Mouse (Mus musculus) megakaryocyte progenitor cell, adult 5-6 weeks (primary cell): ENCODE results near the gene BC048679. TPM values are rescaled to one million over a fixed set of nuclear protein-coding genes. Genes with fewer than 3 reads are reported as not detected.
"Not testable (repeated sequence)": the region's sequence is repeated elsewhere in the genome, so short reads cannot be mapped to it uniquely, and the experiment has no call there.

Source experiments
- ATAC-seq: replicated peaks from 2 replicates; pipeline ENCODE4 v1.8.0; 2016; ENCODE audit warnings: mild to moderate bottlenecking, moderate TSS enrichment, inconsistent platforms; ENCODE audit not compliant: poor library complexity
- total RNA-seq, 2 experiments: library from RNA; stranded (forward) in 1 of 2; stranded (reverse) in 1 of 2; fragments of 157-497, 149-512 nt in 1 of 2; fragments of 200-1000 nt in 1 of 2; gene quantifications; 2 replicates each; pipeline versions ENCODE4 v1.2.3 to v1.2.4; 2015 to 2017

The BC048679 gene
- total RNA-seq, 2 experiments from 2014 or later = not detected

DNA sequence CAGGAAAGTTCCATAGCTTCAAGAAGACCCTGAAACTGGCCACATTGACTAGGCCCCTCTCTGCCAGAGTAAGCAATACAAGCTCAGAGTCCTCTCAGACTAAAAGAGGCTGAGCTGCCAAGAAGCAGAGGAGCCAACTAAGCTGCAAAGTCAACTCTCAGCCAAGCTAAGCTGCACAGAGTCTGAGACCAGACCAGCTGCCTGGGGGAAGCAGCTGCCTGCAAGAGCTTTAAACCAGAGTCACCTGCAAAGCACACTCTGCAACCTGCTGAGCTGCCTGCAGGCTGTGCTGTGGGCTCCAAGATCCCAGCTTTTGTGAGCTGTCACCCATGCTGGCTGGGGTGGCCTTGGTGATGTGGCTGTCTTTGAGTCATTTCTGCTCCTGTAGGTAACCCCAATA is 19.8 kb downstream of the BC048679 start:
- ATAC-seq = not testable (repeated sequence)

DNA sequence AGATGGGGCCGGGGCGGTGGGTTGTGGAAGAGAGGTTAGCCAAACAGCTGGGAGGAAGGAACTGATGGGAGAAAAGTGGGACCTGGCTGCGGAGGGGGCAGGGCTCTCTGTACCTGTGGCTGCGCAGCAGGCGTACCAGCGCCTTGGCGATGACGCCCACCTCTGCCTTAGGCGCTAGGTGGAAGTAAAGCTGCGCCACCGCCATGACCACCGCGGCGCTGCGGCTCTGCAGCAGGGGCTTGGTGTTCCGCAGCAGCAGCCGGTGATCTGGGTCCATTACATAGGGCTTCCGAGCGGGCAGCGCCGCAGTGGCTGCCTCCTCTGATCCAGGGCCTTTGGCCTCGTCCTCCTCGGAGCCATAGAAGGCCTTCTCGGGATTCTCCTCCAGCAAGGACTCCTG is 21.2 kb downstream of the BC048679 start:
- no peak for ATAC-seq

DNA sequence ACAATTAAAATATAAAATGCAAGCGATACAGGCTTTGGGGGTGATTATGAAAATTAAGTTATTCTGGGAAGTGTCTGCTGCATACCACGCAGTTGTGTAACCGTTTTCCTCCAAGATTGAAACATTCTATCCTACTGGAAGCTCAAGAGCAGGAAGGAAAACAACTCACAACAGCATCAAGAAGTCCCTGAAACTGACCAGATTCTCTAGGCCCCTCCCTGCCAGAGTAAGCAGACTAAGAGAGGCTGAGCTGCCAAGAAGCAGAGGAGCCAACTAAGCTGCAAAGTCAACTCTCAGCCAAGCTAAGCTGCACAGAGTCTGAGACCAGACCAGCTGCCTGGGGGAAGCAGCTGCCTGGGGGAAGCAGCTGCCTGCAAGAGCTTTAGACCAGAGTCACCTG is 22.9 kb downstream of the BC048679 start:
- ATAC-seq = no peak

DNA sequence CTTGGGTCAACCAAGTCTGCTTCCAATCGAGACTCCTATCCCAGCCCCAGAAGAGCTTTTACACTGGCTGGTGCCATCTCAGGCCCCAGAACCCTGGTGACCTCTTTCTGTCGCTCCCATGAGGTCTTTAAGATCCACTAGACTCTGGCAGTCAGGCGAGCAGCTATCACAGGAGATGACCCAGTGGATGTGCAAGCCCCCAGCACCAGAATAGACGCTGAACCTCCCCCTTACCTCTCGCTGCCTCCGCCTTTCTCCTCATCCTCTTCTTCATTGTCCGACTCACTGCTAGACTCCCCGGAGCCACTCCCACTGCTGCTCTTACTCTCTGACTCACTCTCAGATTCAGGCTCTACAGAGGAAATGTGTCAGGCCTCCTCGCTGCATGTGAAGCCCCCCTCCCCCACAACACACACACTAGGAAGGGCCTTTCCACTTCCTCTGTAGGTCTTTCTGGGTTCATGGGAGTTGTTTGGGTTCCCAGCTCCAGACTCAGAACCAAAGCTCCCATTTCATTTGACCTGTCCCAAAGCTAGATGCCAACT is 33.1 kb downstream of the BC048679 start:
- no peak for ATAC-seq

DNA sequence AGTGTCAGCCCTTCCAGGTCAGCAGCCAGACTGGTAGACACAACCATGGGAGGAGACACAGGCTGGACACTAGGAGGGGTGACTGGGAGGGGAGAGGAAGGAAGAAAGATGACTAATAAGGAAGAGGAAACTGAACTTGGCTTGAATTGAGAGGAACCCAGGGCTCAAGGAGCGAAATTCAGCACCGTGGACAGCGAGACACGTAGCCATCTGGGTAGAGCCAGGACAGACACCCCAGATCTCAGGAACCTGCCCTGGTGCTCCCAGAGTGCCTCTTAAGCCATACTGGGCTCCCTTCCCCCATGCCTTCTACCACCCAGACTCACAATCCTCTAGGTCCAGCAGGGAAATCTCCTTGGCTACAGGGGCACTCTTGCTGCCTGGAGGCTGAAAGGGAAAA is 34.0 kb downstream of the BC048679 start:
- peak; percentile 60 for ATAC-seq

DNA sequence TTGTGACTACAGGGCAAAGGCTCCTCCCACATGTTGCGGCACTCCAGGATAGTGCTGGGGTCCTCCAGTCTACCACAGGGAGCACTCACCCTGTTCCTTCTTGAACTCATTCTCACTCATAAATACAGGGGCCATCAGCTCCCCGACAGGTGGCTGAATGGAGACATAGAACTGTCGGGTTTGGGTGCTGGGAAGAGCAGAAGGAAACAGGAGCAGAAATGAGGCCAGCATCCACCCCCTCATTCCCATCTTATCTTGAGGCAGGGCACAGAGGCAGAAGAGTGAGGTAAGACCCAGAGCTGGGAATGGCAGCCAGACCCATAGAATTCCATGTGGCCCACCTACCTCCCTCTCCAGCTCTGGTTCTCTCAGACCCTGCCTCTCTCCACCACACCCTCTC is 35.3 kb downstream of the BC048679 start:
- no peak for ATAC-seq

DNA sequence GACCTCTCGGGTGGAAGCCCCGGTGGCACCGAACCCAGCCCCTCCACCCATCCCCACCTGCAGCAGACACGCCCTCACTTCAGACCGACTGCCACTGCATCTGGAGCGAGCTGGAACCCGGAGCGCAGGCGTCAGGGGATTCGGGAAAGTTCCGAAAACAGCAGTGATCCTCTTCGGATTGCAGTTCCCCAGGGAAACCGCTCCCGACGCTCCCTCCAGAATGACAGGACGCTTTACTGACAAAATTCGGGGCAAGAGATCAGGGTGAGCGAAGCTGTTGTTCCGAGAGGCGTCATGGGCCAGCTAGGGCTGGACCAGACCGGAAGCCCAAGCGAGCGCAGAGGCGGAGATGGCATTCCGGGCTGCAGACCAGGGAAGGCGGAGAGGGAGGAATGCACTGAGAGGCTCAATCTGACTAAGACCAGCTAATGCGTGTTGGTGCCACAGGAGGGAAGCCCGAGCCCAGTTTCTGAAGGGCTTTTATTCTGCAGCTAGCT is 42.9 kb downstream of the BC048679 start, which contains the start of gene Cpeb1:
Cpeb1 (minus strand) TSS at position 311 of the 497 bp plus-strand sequence.
- no peak for ATAC-seq

DNA sequence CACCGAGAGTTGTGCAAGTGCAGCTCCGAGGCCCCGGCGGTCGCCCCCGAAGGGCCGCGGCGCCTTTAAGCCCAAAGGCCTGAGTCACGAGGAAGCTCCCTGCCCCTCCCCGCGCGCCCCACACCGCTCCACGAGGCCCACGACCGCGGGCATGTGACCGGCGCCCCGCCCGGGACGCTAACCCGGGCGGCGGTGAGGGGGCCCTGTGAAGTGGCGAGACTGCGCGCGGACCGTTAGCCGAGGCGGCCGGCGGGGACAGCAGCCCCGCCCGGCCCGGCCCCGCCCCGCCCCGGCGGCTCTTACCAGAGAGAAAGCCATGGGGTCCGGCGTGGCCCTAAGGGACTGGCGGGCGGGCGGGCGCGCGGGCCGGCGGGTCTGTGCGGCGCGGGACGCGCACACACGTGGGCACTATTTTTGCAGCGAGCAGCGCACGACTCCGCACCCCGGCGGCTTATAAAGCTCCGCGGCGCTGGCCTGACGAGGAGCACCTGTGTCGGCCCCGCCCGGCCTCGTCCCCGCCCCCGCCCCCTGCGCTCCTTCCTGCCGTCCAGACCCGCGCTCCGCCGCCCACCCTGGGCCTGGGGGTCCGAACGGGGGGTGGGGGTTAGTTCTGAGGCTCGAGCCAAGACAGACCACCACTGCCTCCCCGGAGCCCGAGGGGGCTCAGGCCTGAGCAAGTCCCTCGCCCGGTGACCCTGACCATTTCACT is 43.6 kb downstream of the BC048679 start:
- ATAC-seq = 0 out of 2 replicates have a peak, but pooled peaks have one; percentile 20

DNA sequence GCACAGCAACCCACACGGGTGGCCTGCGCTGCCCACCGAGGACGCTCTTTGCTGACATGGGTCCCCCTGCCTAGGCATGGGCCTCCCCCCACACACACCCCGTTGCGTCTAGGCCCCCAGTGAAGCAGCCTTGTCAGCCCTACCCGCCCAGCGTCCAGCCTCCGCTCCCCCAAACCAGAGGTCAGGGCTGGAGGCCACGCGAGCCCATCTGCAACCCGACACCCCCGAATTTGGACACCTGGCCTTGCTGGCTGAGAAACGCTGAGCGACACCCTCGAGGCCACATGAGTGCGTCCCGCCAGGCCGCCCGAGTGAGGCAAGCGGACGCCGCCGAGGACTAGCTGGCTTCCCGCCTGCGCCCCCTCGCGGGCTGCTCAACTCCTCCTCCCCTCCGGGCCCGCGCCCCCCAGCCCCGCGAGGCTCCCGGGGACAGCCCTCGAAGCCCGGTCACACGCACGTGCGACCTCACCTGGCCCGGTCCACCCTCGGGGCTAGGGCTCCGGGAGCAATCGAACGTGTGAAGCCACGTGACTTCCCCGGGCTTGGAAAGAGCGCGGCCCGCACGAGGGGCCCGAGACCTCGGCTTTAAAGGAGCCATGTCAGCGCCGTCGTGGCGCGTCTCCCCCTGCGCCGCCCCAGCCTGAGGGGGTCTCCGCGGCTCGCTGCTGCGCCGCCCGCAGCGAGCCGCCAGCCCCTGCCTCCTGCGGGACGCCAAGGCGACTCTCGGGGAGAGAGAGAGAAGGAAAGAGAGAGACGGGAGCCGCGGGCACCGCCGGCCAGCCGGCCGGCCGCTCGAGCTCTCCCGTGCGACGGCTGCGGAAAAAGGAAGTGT is 44.4 kb downstream of the BC048679 start:
- ATAC-seq = no peak

DNA sequence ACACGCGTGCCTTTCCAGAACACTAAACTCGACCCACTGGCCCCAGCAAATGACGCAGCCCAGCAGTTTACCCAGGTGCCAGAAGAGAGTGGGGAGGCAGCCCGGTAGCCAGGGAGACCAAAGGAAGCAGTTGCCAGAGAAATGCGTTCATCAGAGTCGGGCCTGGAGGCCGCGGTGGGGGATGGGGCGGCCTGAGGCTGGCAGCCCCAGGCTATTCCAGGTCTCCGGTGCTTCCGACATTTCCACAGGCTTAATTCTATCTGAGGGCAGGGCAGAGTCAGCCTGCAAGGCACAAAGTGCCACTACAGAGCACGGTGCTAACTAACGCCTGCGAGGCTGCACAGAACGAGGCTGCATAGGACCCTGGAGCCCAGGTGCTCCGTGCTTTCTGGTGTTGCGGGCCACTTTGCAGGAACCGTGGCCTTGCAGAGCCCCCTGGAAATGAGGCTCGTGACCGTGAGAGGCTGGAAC is 45.1 kb downstream of the BC048679 start:
- no peak for ATAC-seq

Other genes starting within 250 kb of the BC048679 start
- gene Rps17, start 153.0 kb downstream of the BC048679 start, total RNA-seq (2015) = 3,688 and 3,886 TPM in 2 replicates
- 3,921 and 4,474 TPM in 2 replicates for gene Rps17, start 153.0 kb downstream of the BC048679 start, total RNA-seq (2017)
- not detected in 2 replicates for gene Cpeb1, start 42.8 kb downstream of the BC048679 start, total RNA-seq (2015)
- gene Cpeb1, start 42.8 kb downstream of the BC048679 start, total RNA-seq (2017) = not detected in 2 replicates
- not detected in 2 replicates for gene Ap3b2, start 4.4 kb downstream of the BC048679 start, total RNA-seq (2015)
- gene Ap3b2, start 4.4 kb downstream of the BC048679 start, total RNA-seq (2017) = not detected in 2 replicates
- 0.17 TPM in 1 of 2 replicates, not detected in the other for gene Fsd2, start 68.7 kb upstream of the BC048679 start, total RNA-seq (2015)
- 0.04 and 0.27 TPM in 2 replicates for gene Fsd2, start 68.7 kb upstream of the BC048679 start, total RNA-seq (2017)
- 12.3 and 13.4 TPM in 2 replicates for gene Whamm, start 73.0 kb upstream of the BC048679 start, total RNA-seq (2015)
- 17.5 and 18.6 TPM in 2 replicates for gene Whamm, start 73.0 kb upstream of the BC048679 start, total RNA-seq (2017)
- 0.44 TPM in 2 replicates for gene Homer2, start 209.2 kb upstream of the BC048679 start, total RNA-seq (2015)
- gene Homer2, start 209.2 kb upstream of the BC048679 start, total RNA-seq (2017) = 0.71 and 0.74 TPM in 2 replicates